Mouse (Mus musculus) CH12F3 (cell line): ENCODE data around the gene Notum.

Experiments
- in situ Hi-C: fragments of 300-500 bp; cut with MboI; formaldehyde crosslinking; loops from 2 replicates; pipeline ENCODE4 v1.14.3; 2020; ENCODE audit warnings: low sequenced_read_pairs

The Notum gene

GRCm38 (mm10) chr11:120618619-120619535, 42.1 kb downstream of the Notum start:
- in situ Hi-C loops: no loop called here

GRCm38 (mm10) chr11:120617519-120618112, 43.4 kb downstream of the Notum start, which contains the start of gene Pcyt2:
Gene Pcyt2, minus strand, starts transcription at chr11:120617936.
- in situ Hi-C loops: no loop called here

GRCm38 (mm10) chr11:120616617-120617294, 44.2 kb downstream of the Notum start:
- in situ Hi-C loops: no loop called here

- in situ Hi-C loops: no loop called here
Measured at GRCm38 (mm10) chr11:120615606-120616203, 45.3 kb downstream of the Notum start.

- in situ Hi-C loops: no loop called here
Measured at GRCm38 (mm10) chr11:120615167-120615566, 45.8 kb downstream of the Notum start.

- in situ Hi-C loops: no loop called here
Measured at GRCm38 (mm10) chr11:120613976-120614375, 47.0 kb downstream of the Notum start.

- in situ Hi-C loops: no loop called here
Measured at GRCm38 (mm10) chr11:120613481-120613972, 47.4 kb downstream of the Notum start.

- in situ Hi-C loops: no loop called here
Measured at GRCm38 (mm10) chr11:120612763-120613162, 48.2 kb downstream of the Notum start.

GRCm38 (mm10) chr11:120610477-120611046, 50.4 kb downstream of the Notum start:
- in situ Hi-C loops: no loop called here

- in situ Hi-C loops: no loop called here
Measured at GRCm38 (mm10) chr11:120609250-120609649, 51.7 kb downstream of the Notum start.

GRCm38 (mm10) chr11:120608241-120609034, 52.5 kb downstream of the Notum start, which contains the start of gene Npb:
Gene Npb, plus strand, starts transcription at chr11:120608477.
- in situ Hi-C loops: no loop called here

- in situ Hi-C loops: no loop called here
Measured at GRCm38 (mm10) chr11:120606764-120607163, 54.2 kb downstream of the Notum start.

GRCm38 (mm10) chr11:120605667-120606066, 55.3 kb downstream of the Notum start:
- in situ Hi-C loops: no loop called here
